Mouse (Mus musculus) liver, embryonic 14.5 days (tissue): Measurements from ENCODE around the gene Trem1. TPM values are rescaled to one million over a fixed set of nuclear protein-coding genes. Genes with fewer than 3 reads are reported as not detected.

Experiments used
- ATAC-seq: fragments of 200-750 bp; cut with Nextera tagmentation; 2 replicates; pipeline ENCODE4 v1.8.0; 2017; ENCODE audit warnings: moderate number of reproducible peaks, mild to moderate bottlenecking, moderate library complexity; ENCODE audit not compliant: insufficient read depth
- DNase-seq, 3 experiments: peaks; one replicate each; pipeline ENCODE4 v3.0.0-alpha.2; 2012 to 2013; ENCODE audit warnings: low read depth in 3 of 3, low spot score in 3 of 3
- H3K27ac ChIP-seq: fragments of 300-500 bp; sonication (generic); 2 replicates; pipeline ENCODE4 v1.5.1; 2014; ENCODE audit warnings: moderate library complexity, mild to moderate bottlenecking, control low read depth, inconsistent platforms
- H3K27me3 ChIP-seq: fragments of 300-500 bp; sonication (generic); 2 replicates; pipeline ENCODE4 v1.6.1; 2014; ENCODE audit warnings: mild to moderate bottlenecking, low read length, moderate library complexity; ENCODE audit not compliant: control insufficient read depth, insufficient read depth
- H3K36me3 ChIP-seq: fragments of 300-500 bp; sonication (generic); replicated peaks from 2 replicates; pipeline ENCODE4 v1.6.1; 2014; ENCODE audit warnings: low read depth; ENCODE audit not compliant: control insufficient read depth, insufficient read depth
- H3K4me1 ChIP-seq, 2 experiments: fragments of 200-500 bp in 1 of 2; fragments of 300-500 bp in 1 of 2; sonication (generic) in 1 of 2; replicated peaks; 2 replicates each; pipeline ENCODE4 v1.6.1; 2012 to 2014; ENCODE audit warnings: antibody characterized with exemption in 1 of 2, inconsistent platforms in 1 of 2, low read length in 1 of 2; ENCODE audit not compliant: control insufficient read depth in 2 of 2, insufficient read depth in 2 of 2
- H3K4me2 ChIP-seq: fragments of 300-500 bp; sonication (generic); 2 replicates; pipeline ENCODE4 v1.6.1; 2014; ENCODE audit warnings: low read depth, mild to moderate bottlenecking, control low read depth, moderate library complexity
- H3K4me3 ChIP-seq, 2 experiments: fragments of 200-500 bp in 1 of 2; fragments of 300-500 bp in 1 of 2; sonication (generic) in 1 of 2; 2 replicates each; pipeline ENCODE4 v1.5.1; 2012 to 2014; ENCODE audit warnings: low read depth in 2 of 2, low read length in 2 of 2, mild to moderate bottlenecking in 2 of 2, control low read depth in 1 of 2, inconsistent platforms in 1 of 2, moderate library complexity in 1 of 2; ENCODE audit not compliant: insufficient read depth in 1 of 2
- H3K9ac ChIP-seq: fragments of 300-500 bp; sonication (generic); replicated peaks from 2 replicates; pipeline ENCODE4 v1.6.1; 2014; ENCODE audit warnings: mild to moderate bottlenecking, control low read depth, moderate library complexity
- H3K9me3 ChIP-seq: fragments of 300-500 bp; sonication (generic); 2 replicates; pipeline ENCODE4 v1.6.1; 2016; ENCODE audit warnings: low read length, mixed read lengths; ENCODE audit not compliant: control insufficient read depth
- CTCF ChIP-seq: IDR thresholded peaks from 2 replicates; pipeline ENCODE4 v1.5.1; 2016; ENCODE audit warnings: antibody characterized with exemption, low read depth, control low read depth
- EP300 ChIP-seq: IDR thresholded peaks from 2 replicates; pipeline ENCODE4 v1.6.1; 2016; ENCODE audit warnings: antibody characterized with exemption, low read depth
- WGBS: fragments of 180-500 bp; shearing (Covaris S2); extraction: QIAGEN DNeasy Blood & Tissue Kit; methylation state at CpG from one replicate; pipeline ENCODE4 v1.1.7; 2014; ENCODE audit not compliant: insufficient replicate concordance; 5-methylcytosine and 5-hydroxymethylcytosine counted together
- polyA plus RNA-seq, 2 experiments: library from polyadenylated mRNA; depleted of rRNA in 1 of 2; stranded (reverse) in 1 of 2; unstranded in 1 of 2; fragments of >200 nt; fragmentation: Nextera tagmentation in 1 of 2; extraction: Ambion mirVana in 1 of 2; gene quantifications; 2 replicates each; pipeline versions ENCODE4 v1.2.1 to v1.2.3; 2012 to 2014

Gene Trem1
- polyA plus RNA-seq, 2 experiments, result 0.32 to 0.84 TPM

DNA sequence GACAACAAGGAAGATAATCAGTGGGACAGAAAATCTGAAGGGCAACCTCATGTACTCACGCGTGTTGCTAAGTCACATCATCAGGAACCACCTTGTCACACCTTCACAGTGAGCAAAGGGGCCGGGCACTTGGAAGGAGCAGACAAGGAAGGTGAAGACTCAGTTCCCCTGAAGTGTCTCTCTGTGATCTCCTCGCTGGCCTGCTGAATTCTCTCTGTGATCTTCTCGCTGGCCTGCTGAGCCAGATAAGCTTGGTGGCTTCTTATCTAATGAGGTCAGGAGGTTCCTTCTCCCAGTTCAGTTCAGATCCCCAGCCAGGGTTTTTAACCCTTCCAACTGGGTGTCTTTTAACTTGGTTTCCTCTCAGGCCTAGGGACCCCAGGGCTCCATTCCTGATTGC is 39.6 kb downstream of the Trem1 start:
- H3K4me2 ChIP-seq, result peak overlapping the region; percentile 59
- peak overlapping the region; percentile 37 to 56 for H3K4me3 ChIP-seq
- peak; percentile 93 to 96 (median 95) for DNase-seq
- H3K9ac ChIP-seq, result peak overlapping the region; percentile 51
- ATAC-seq, result peak; percentile 93
- no peaks in the 10 kb centered on the region for H3K27me3 ChIP-seq
- H3K4me1 ChIP-seq, result peaks cover 59 to 70% of the 10 kb centered on the region in 2 experiments
- 12% methylated on average over 5 of the region's 5 CpGs for WGBS
- no peaks in the 10 kb centered on the region for H3K9me3 ChIP-seq
- H3K27ac ChIP-seq, result peak overlapping the region; percentile 93
- TF ChIP-seq CTCF (no peak), EP300 (peak; percentile 99)
- no peaks in the 10 kb centered on the region for H3K36me3 ChIP-seq

DNA sequence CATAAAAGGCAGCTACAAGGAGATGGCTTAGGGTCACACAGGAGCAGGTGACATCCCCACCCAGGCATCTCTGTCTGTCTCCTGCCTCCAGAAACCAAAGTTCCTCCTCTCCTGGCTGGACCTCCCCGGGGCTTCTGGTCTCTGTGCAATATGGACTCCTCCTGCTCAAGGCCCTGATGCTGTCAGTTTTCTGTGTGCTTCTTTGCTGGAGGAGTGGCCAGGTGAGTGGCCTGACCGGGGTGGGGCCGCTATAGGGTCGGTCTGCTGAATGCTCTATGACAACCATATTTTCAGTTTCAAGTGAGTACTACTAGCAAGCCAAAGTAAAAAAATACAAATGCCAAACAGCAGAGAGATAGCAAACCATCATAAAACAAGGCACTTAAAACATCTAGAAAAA is 40.0 kb downstream of the Trem1 start:
- Histone ChIP-seq H3K9ac (peak overlapping the region; percentile 14), H3K4me2 (peak overlapping the region; percentile 59), H3K27ac (peak overlapping the region; percentile 93), H3K36me3 (no peaks in the 10 kb centered on the region), H3K4me1 (peaks cover 54 to 66% of the 10 kb centered on the region in 2 experiments), H3K4me3 (peak overlapping the region; percentile 17 to 56), H3K9me3 (no peaks in the 10 kb centered on the region), H3K27me3 (no peaks in the 10 kb centered on the region)
- WGBS, result 45% methylated on average over 4 of the region's 4 CpGs
- peak; percentile 48 for ATAC-seq
- no peak for TF ChIP-seq CTCF
- TF ChIP-seq EP300, result no peak
- peak in 1 of 3 experiments; percentile 32 for DNase-seq

DNA sequence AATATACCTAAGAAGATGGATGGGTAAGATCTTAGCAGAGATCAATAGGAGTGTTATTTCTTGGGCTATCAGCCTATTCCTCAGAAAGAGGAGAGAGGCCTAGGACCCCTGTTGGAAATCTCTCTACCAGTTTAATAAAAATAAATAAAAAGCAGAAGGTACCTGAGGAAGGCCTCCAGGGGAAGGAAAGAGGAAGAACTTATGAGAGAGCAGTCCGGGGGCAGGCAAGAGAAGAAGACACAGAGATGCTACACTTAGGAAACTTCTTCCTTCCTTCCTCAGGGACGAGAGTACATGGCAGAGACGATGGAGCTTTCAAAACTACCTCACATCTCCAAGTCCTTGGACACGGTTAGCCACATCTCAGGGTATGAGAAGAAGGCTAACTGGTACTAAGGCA is 41.5 kb downstream of the Trem1 start:
- Histone ChIP-seq H3K27me3 (no peaks in the 10 kb centered on the region), H3K9me3 (no peaks in the 10 kb centered on the region), H3K27ac (peak overlapping the region; percentile 60), H3K4me1 (peaks cover 47 to 63% of the 10 kb centered on the region in 2 experiments), H3K4me2 (peak overlapping the region; percentile 20; the same call in 1 of the 2 replicates), H3K36me3 (no peaks in the 10 kb centered on the region), H3K9ac (no peak overlapping the region), H3K4me3 (no peak overlapping the region)
- DNase-seq (no peak), ATAC-seq (no peak)
- 51% methylated on average over 4 of the region's 4 CpGs for WGBS
- TF ChIP-seq EP300, result no peak
- no peak for TF ChIP-seq CTCF

DNA sequence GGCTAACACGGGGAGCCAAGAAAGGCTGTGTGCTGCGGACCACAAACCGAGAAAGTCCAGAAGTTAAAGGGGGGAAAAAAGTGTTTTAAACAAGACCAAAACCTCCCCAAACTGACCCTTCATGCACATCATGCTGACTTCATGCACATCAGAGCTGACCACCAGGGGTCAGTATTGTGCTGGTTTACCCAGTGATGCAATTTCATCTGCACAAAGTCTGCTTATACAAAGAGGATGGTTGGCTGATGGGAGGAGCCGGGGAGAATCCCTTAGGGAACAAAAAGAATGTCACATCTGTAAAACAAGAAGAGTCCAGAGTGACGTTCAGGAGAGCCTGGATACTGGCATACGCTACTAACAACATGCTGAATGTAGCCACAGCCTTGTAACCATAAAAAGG is 42.3 kb downstream of the Trem1 start:
- Histone ChIP-seq H3K4me2 (no peak overlapping the region), H3K27ac (no peak overlapping the region; the same call in 1 of the 2 replicates), H3K9me3 (no peaks in the 10 kb centered on the region), H3K27me3 (no peaks in the 10 kb centered on the region), H3K36me3 (no peaks in the 10 kb centered on the region), H3K4me1 (peaks cover 47 to 62% of the 10 kb centered on the region in 2 experiments), H3K9ac (no peak overlapping the region), H3K4me3 (no peak overlapping the region)
- ATAC-seq, result no peak
- TF ChIP-seq EP300 (no peak), CTCF (peak; percentile 94)
- WGBS, result 20% methylated on average over 6 of the region's 6 CpGs
- DNase-seq, result peak; percentile 75 to 78 (median 77)

GRCm38 (mm10) chr17:48275736-48276135 is 43.2 kb downstream of the Trem1 start:
- Histone ChIP-seq H3K27ac (no peak overlapping the region), H3K4me3 (no peak overlapping the region), H3K9me3 (no peaks in the 10 kb centered on the region), H3K4me1 (peaks cover 43 to 61% of the 10 kb centered on the region in 2 experiments), H3K9ac (no peak overlapping the region), H3K36me3 (no peaks in the 10 kb centered on the region), H3K4me2 (peak overlapping the region; percentile 6; the same call in 1 of the 2 replicates), H3K27me3 (no peaks in the 10 kb centered on the region)
- ATAC-seq (no peak), DNase-seq (no peak)
- 25% methylated on average over 7 of the region's 7 CpGs for WGBS
- no peak for TF ChIP-seq EP300
- no peak for TF ChIP-seq CTCF
